Mouse (Mus musculus) mouse embryonic stem cell (cell line): Measurements from ENCODE around the gene Ppil1.

Experiments
- in situ Hi-C, 2 experiments: fragments of 300-500 bp; cut with MboI; formaldehyde crosslinking; loops; 1 replicate in 1 of 2; 3 replicates in 1 of 2; pipeline ENCODE4 v1.14.3; 2019 to 2020; ENCODE audit warnings: low sequenced_read_pairs in 2 of 2, low pct_unique_long_range_greater_than_20kb in 1 of 2, mixed read lengths in 1 of 2; ENCODE audit not compliant: unreplicated experiment in 1 of 2

Gene Ppil1

GRCm38 (mm10) chr17:29258921-29259320 is 5.1 kb downstream of the Ppil1 start:
- in situ Hi-C loops, result loop anchor here (25.0 kb wide), 1 partner anchor 253 kb away; no protein-coding TSS in a partner anchor

GRCm38 (mm10) chr17:29258025-29258558 is 5.9 kb downstream of the Ppil1 start:
- in situ Hi-C loops, result loop anchor here (25.0 kb wide), 1 partner anchor 254 kb away; no protein-coding TSS in a partner anchor

- in situ Hi-C loops, result loop anchor here (25.0 kb wide), 1 partner anchor 255 kb away; no protein-coding TSS in a partner anchor
Observed at GRCm38 (mm10) chr17:29257001-29257511, 6.9 kb downstream of the Ppil1 start.

- in situ Hi-C loops, result loop anchor here (25.0 kb wide), 1 partner anchor 256 kb away; no protein-coding TSS in a partner anchor
Observed at GRCm38 (mm10) chr17:29256507-29256906, 7.5 kb downstream of the Ppil1 start.

- in situ Hi-C loops, result loop anchor here (25.0 kb wide), 1 partner anchor 258 kb away; no protein-coding TSS in a partner anchor
Observed at GRCm38 (mm10) chr17:29254784-29255183, 9.2 kb downstream of the Ppil1 start.

GRCm38 (mm10) chr17:29253684-29254083 is 10.3 kb downstream of the Ppil1 start:
- in situ Hi-C loops, result loop anchor here (25.0 kb wide), 1 partner anchor 259 kb away; no protein-coding TSS in a partner anchor

- in situ Hi-C loops, result loop anchor here (25.0 kb wide), 1 partner anchor 259 kb away; no protein-coding TSS in a partner anchor
Observed at GRCm38 (mm10) chr17:29253236-29253635, 10.8 kb downstream of the Ppil1 start.

GRCm38 (mm10) chr17:29251608-29252390 is 12.2 kb downstream of the Ppil1 start:
- in situ Hi-C loops, result loop anchor here (25.0 kb wide), 1 partner anchor 261 kb away; no protein-coding TSS in a partner anchor

GRCm38 (mm10) chr17:29251006-29251405 is 13.0 kb downstream of the Ppil1 start:
- in situ Hi-C loops, result loop anchor here (25.0 kb wide), 1 partner anchor 261 kb away; no protein-coding TSS in a partner anchor

GRCm38 (mm10) chr17:29249512-29249911 is 14.5 kb downstream of the Ppil1 start:
- in situ Hi-C loops, result loop anchor here (5.0 kb wide), 2 partner anchors 72 to 202 kb away; no protein-coding TSS in a partner anchor

GRCm38 (mm10) chr17:29247881-29248280 is 16.1 kb downstream of the Ppil1 start:
- in situ Hi-C loops, result loop anchor here (5.0 kb wide), 2 partner anchors 71 to 201 kb away; no protein-coding TSS in a partner anchor

GRCm38 (mm10) chr17:29246602-29247001 is 17.4 kb downstream of the Ppil1 start:
- in situ Hi-C loops, result loop anchor here (5.0 kb wide), 2 partner anchors 69 to 199 kb away; no protein-coding TSS in a partner anchor

- in situ Hi-C loops, result loop anchor here (5.0 kb wide), 2 partner anchors 68 to 198 kb away; no protein-coding TSS in a partner anchor
Observed at GRCm38 (mm10) chr17:29245725-29246124, 18.3 kb downstream of the Ppil1 start.

- in situ Hi-C loops, result loop anchor here (5.0 kb wide), 2 partner anchors 68 to 198 kb away; no protein-coding TSS in a partner anchor
Observed at GRCm38 (mm10) chr17:29244912-29245311, 19.1 kb downstream of the Ppil1 start.

GRCm38 (mm10) chr17:29238421-29238945 is 25.5 kb downstream of the Ppil1 start:
- in situ Hi-C loops, result no loop called here

GRCm38 (mm10) chr17:29237772-29238420 is 26.1 kb downstream of the Ppil1 start, which contains the start of gene Cpne5:
Gene Cpne5 (minus strand): TSS chr17:29238167.
- in situ Hi-C loops, result no loop called here

GRCm38 (mm10) chr17:29237267-29237771 is 26.7 kb downstream of the Ppil1 start:
- in situ Hi-C loops, result no loop called here

GRCm38 (mm10) chr17:29236111-29236510 is 27.9 kb downstream of the Ppil1 start:
- in situ Hi-C loops, result no loop called here
